Mouse (Mus musculus): ENCODE measurements around the gene Cdh4. TPM values are rescaled to one million over a fixed set of nuclear protein-coding genes. Genes with fewer than 3 reads are reported as not detected.

Gene Cdh4
- polyA plus RNA-seq, 1 experiment from 2014 or later: 8.8 TPM

GRCm38 (mm10) chr2:179945051-179945450 lies 502.8 kb downstream of the Cdh4 start:
- Histone ChIP-seq H3K36me3 (no peaks in the 10 kb centered on the region), H3K4me3 (no peak overlapping the region), H3K9me3 (no peaks in the 10 kb centered on the region), H3K4me1 (peaks cover 11% of the 10 kb centered on the region), H3K27ac (no peak overlapping the region), H3K9ac (no peak overlapping the region), H3K27me3 (no peaks in the 10 kb centered on the region), H3K4me2 (no peak overlapping the region)
- ATAC-seq (ENCODE audit: insufficient number of reproducible peaks, low FRiP score, low TSS enrichment, low read depth): no peak
- WGBS: 62% methylated on average over 4 of the region's 4 CpGs

GRCm38 (mm10) chr2:179946496-179946895 lies 504.3 kb downstream of the Cdh4 start:
- H3K4me1 ChIP-seq: peaks cover 11% of the 10 kb centered on the region
- no peak overlapping the region for H3K4me3 ChIP-seq
- no peaks in the 10 kb centered on the region for H3K36me3 ChIP-seq
- H3K27ac ChIP-seq: no peak overlapping the region
- no peaks in the 10 kb centered on the region for H3K9me3 ChIP-seq
- no peak overlapping the region for H3K9ac ChIP-seq
- H3K4me2 ChIP-seq: no peak overlapping the region
- 83% methylated on average over 6 of the region's 6 CpGs for WGBS
- no peaks in the 10 kb centered on the region for H3K27me3 ChIP-seq
- no peak for ATAC-seq (ENCODE audit: insufficient number of reproducible peaks, low FRiP score, low TSS enrichment, low read depth)

- 70% methylated on average over 5 of the region's 5 CpGs for WGBS
- H3K9ac ChIP-seq: no peak overlapping the region
- no peak overlapping the region for H3K4me2 ChIP-seq
Observed at GRCm38 (mm10) chr2:179947607-179948006, 505.4 kb downstream of the Cdh4 start.

GRCm38 (mm10) chr2:179948820-179949219 lies 506.6 kb downstream of the Cdh4 start:
- no peak overlapping the region for H3K4me3 ChIP-seq
- H3K4me1 ChIP-seq: peaks cover 16% of the 10 kb centered on the region
- no peaks in the 10 kb centered on the region for H3K27me3 ChIP-seq
- WGBS: 86% methylated on average over 5 of the region's 5 CpGs
- no peaks in the 10 kb centered on the region for H3K36me3 ChIP-seq
- no peak overlapping the region for H3K9ac ChIP-seq
- ATAC-seq (ENCODE audit: insufficient number of reproducible peaks, low FRiP score, low TSS enrichment, low read depth): no peak
- H3K27ac ChIP-seq: no peak overlapping the region
- H3K4me2 ChIP-seq: no peak overlapping the region
- H3K9me3 ChIP-seq: no peaks in the 10 kb centered on the region

More at GRCm38 (mm10) chr2:179947607-179948006, 505.4 kb downstream of the Cdh4 start:
- Histone ChIP-seq H3K27me3 (no peaks in the 10 kb centered on the region), H3K27ac (no peak overlapping the region), H3K4me3 (no peak overlapping the region), H3K36me3 (no peaks in the 10 kb centered on the region), H3K4me1 (peaks cover 16% of the 10 kb centered on the region), H3K9me3 (no peaks in the 10 kb centered on the region)
- no peak for ATAC-seq (ENCODE audit: insufficient number of reproducible peaks, low FRiP score, low TSS enrichment, low read depth)
